Mouse (Mus musculus) small intestine, adult 2 months (tissue): ENCODE results near the gene Arhgef3.

Experiments
- CTCF ChIP-seq: fragments of 200-500 bp; IDR thresholded peaks from 2 replicates; pipeline ENCODE4 v1.5.1; 2012; ENCODE audit warnings: low read depth, mild to moderate bottlenecking, control low read depth, inconsistent platforms, low read length, moderate library complexity, mixed read lengths; ENCODE audit not compliant: insufficient replicate concordance, insufficient read length; ENCODE audit errors: extremely low read depth
- POLR2A ChIP-seq: fragments of 200-500 bp; IDR thresholded peaks from 2 replicates; pipeline ENCODE4 v1.6.1; 2012; ENCODE audit warnings: low read depth, mild to moderate bottlenecking, control low read depth, inconsistent platforms, low read length, moderate library complexity

DNA sequence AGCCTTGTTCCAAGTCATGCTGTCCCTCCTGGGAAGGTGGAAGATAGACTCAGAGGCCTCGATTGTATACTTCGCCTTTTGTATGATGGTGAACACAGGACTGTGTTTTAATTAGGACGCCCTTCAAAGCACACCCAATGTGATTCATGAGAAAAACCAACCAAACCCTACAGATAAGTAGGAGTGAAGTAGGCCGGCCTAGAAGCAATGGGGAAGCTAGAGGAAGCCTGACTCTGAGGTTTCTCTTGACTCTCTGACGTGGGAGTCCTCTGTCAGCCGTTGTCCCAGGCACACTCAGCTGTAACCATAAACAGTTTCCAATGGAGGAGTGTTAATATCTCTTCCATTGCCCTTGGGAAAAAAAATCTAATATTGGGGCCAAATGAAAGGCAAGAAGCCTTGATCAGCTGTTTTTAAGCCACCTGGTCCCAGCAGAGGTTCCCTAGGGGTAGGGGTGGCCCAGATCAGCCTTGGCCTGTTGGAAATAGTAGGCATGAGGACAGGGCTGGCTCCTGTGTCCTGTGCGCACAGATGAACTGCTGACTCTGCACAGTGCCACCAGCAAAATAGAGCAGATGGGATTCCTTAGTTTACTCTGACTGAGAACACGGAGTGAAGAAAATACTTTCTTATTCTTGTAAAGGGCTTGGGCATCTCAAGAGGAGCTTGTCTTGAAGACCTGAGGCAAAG lies 165.6 kb downstream of the Arhgef3 start:
- TF ChIP-seq CTCF (no peak), POLR2A (no peak)
